Mouse (Mus musculus) cerebellum, adult 8-10 months (tissue): ENCODE results near the gene Kcnk2.
A peak's percentile ranks its signal among the peaks of the same experiment; 100 is the strongest.

Experiments used
- DNase-seq: peaks from one replicate; pipeline ENCODE4 v3.0.0; 2022

Gene Kcnk2

GRCm38 (mm10) chr1:189214477-189214876 lies 187.6 kb downstream of the Kcnk2 start:
- DNase-seq = no peak

GRCm38 (mm10) chr1:189209715-189210108 lies 192.4 kb downstream of the Kcnk2 start:
- DNase-seq = no peak

DNA sequence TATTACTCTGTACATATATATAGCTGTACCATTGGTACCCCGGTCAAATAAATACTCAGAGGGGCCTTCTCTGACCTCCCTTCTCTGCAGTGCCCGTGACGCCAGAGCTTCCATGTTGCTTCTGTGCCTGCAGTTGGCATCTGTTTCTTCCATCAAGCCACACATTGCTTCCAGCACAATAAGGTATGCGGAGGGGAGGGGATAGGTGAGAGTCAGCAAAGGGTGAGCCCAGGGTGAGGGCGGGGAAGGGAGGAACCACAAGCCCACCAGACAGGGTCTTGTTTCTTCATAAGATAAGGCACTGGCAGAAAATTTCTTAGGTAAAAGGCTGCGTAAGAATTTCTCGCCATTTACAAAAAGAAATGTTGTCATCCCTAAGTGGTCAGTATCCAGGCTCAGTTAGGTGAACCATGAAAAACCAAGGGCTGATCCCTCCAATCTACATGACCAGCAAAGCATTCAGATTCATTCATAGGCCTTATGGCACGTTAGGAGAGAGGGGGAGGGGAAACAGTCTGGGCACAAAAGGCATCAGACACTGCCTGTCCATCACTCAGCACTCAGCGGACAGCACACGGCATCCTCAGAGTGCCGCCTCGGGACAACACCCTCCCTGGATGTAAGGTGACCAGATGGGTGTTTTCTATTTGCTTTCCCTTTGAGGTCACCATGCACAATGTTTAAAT lies 192.9 kb downstream of the Kcnk2 start:
- no peak for DNase-seq

DNA sequence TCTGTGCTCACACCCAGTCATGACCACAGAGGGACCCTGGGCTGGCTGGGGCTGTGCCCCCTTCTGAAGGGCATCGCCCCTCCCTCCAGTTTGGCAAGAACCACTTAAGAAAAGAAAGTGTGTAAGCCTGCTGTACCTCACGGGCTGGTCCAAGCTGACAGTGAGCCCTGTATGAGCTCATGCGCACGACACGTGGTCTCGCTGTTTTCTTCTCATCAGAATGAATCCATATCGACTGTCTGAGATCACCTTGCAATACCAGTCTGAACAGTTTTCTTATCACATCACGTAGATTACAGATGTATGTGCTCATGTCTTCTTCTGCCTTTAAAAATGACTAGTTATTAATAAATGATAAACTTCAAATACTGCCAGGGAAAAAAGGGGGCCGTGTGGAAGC lies 193.5 kb downstream of the Kcnk2 start:
- no peak for DNase-seq

GRCm38 (mm10) chr1:189195758-189196157 lies 206.3 kb downstream of the Kcnk2 start:
- no peak for DNase-seq

DNA sequence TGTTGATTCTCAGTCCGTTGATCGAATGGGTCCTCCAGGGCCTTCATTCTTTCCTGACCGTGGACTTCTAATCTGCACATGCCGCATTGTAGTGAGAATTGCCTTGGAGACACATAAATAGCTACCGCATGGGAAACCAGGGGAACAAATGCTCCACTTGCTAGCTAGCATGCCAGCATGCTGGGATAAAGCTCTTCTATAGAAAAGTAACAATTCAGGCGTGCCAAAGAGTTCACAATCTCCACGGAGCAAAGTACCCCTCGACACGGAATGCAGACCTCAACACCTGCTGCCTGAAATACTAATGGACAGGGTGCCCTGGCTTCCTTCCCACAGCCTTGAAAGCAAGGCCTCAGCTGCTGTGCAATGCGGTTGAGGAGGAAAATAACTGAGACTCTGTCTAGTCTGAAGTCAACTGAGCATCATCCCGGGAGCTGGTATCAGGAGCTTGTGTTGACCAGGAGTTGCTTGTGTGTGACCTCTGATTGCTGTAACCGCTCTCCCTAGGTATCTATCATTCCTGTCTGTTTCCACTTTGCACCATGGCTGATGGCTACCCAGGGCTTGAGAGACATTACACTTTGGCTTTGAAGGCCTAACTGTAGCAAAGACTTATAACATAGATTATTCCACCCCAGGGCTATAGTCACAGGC lies 214.2 kb downstream of the Kcnk2 start:
- DNase-seq = peak; percentile 7

DNA sequence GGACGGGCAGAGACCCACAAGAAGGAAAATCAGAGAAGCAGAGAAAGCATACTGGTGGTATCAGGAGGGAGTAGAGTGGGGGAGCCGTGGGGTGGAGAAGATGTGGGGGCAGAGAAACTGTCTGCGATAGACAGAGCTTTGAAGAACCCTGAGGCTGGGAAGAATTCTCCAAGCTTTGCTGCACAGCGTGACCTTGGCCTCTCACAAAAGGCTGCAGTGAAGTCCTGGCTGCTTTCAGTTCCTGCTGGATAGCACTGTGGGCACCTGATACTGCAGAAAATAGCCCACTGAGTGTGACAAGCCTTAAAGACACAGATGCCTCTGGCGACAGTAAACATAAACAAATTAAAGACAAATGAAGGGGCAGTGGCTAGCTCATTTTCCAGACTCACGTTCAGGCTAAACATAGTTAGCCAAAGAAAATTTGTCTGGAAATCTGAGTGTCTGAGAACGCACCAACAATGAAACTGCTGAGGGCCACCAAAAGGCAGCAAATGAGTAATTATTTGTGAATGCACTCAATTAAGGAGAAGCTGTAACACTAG lies 216.8 kb downstream of the Kcnk2 start:
- DNase-seq = no peak

DNA sequence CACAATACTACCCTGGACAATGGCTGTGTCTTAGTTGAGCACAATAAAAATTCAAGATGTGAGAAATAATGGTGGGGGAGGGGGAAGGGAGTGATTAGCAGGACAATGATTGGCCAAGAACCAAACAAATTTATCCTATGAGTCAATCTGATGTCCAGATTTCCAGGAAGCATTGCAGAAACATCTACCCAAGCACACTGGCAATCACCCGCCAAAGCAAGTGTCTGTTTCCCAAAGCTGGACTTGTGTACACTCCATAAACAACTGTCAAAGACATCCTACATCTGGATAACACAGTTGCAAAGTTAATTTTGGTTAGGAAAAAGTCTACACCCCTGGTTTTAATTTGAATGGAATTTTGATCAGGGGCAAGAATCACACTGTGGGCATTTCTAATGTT lies 224.3 kb downstream of the Kcnk2 start:
- DNase-seq = no peak

DNA sequence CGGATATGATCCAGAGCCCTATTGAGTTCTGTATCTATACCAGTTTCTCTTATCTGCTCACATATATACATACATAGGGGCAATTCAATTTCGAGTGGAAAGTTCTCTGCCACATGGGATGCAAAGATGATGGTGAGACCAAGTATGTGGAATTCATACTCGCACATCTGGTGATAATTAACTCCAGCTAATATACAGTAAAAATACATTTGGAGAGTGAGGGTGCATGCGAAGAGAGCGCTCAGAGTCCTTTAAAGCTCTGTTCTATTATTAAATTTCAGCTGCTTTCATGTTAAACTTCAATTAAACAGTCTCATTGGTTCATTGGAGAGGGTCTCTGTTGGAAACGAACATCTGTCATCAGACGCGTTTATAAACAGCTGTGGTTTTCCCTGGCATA lies 228.6 kb downstream of the Kcnk2 start:
- DNase-seq = no peak

DNA sequence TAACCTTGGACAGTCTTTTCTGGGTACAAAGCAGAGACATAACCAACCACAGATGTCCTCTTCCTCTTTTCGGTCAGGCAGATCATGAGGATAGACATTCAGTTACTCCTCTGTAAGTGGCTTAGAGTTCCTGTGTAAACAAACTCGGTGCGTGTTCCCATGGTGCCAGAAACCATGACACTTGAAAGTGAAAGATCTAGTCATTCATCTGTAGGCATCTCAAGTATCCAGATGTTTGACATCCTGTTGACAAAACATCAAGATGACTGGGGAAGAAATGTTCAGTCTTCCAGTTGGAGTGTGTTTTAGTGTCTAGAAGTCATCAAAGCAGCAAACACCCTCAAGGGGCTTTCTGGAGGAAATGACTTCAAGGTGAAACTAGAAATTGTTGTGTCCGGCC lies 230.9 kb downstream of the Kcnk2 start:
- DNase-seq = no peak

DNA sequence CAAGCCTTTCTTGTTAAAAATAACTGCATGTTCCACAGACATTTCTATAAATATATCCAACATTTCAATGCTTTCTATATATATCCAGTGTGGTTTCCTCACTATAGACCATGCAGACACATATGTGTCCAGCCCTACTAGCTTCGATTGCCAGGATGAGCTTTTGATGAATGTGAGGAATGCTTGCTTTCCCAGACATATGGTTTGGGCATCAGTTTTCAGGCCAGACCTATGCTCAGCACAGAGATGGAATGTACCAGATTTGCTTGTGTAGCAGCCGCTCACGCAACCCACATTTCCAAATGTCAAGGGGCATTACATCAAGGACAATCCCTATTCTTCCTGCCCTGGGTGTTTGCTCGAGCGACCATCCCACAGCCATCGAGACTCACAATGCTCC lies 236.3 kb downstream of the Kcnk2 start:
- DNase-seq = no peak

DNA sequence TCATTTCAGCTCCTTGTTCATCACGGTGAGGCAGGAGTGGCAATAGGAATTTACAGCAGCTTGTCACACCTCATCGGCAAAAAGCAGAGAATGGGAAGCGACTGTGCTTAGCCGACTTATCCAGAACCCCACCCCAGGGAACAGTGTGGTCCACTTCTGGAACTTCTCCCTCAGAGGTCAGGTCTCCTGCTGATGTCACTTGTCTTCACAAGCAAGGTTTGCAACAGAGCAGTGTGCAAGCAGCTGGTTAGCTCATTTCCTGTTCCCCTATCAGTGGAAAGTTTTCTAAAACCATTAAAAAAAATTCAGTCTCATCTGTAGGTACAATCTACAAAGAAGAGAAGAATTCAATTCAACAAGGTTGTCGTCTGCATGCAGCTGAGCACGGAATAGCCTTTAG lies 236.9 kb downstream of the Kcnk2 start:
- no peak for DNase-seq

GRCm38 (mm10) chr1:189164721-189165120 lies 237.4 kb downstream of the Kcnk2 start:
- no peak for DNase-seq

GRCm38 (mm10) chr1:189164241-189164640 lies 237.8 kb downstream of the Kcnk2 start:
- DNase-seq = no peak
